Mouse (Mus musculus): ENCODE results near the gene Rnf123. TPM values are rescaled to one million over a fixed set of nuclear protein-coding genes. Genes with fewer than 3 reads are reported as not detected.

Gene Rnf123
- polyA plus RNA-seq, 1 experiment from 2014 or later = 30.9 TPM

DNA sequence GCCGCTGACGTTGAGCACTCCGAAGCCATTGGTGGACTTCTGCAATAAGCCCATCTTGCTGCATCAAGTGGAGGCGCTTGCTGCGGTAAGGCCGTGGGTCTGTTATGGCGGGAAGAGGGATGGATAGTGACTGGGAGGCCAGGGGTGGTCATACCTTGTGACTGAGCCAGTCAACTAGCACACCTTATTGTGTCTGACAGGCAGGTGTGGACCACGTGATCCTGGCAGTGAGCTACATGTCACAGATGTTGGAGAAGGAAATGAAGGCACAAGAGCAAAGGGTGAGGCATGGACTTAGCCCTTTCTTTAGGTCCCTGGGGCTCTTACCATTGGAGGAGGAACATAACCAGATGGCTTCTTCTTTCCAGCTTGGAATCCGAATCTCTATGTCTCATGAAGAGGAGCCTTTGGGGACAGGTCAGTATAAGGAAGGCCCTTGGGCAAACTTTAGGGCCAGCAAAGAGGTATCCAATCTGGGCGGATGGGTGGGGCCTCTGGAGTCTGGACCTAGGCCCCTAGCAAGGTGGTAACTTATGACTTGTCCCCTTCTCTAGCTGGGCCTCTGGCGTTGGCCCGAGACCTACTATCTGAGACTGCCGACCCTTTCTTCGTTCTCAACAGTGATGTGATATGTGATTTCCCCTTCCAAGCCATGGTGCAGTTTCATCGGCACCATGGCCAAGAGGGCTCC lies 33.4 kb downstream of the Rnf123 start:
- Histone ChIP-seq H3K9me3 (ENCODE audit: low read depth, low read length) (no peaks in the 10 kb centered on the region), H3K4me3 (ENCODE audit: low read depth, low read length) (peak overlapping the region; percentile 78), H3K4me2 (peak overlapping the region; percentile 91), H3K9ac (peak overlapping the region; percentile 75), H3K27ac (ENCODE audit: low read depth) (peak overlapping the region; percentile 78), H3K4me1 (ENCODE audit: insufficient read depth) (peaks cover 7% of the 10 kb centered on the region; the same call in 1 of the 2 replicates), H3K36me3 (ENCODE audit: insufficient read depth) (peaks cover 60% of the 10 kb centered on the region), H3K27me3 (ENCODE audit: insufficient read depth, low read length) (no peaks in the 10 kb centered on the region)
- ATAC-seq (ENCODE audit: insufficient read depth) = peak; percentile 2; the same call in 1 of the 2 replicates
- 37% methylated on average over 15 of the region's 15 CpGs for WGBS
- DNase-seq = peak; percentile 31
- no peak for TF ChIP-seq CTCF (IDR thresholded peaks at IDR 0.05; ENCODE audit: low read depth)

DNA sequence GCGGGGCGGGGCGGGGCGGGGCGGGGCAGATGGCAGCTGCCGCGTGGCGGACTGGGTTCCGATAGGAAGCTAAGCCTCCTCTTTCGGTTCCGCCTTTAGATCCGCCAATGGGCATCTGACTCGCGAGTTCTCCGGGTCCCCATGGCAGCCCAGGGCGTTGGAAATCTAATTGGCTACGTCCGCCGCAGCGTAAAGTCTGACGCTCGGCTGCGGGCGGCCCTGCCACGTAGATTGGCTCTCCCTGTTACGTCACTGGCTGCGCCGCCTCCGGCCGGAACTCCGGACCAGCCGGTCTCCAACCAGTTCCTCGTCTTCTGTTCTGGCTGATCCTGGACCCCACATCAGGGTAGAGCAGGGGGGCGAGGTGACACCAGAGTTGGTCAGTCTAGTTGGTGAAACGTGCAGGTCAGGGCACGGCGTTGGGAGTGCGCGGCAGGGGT lies 34.1 kb downstream of the Rnf123 start, which contains the start of gene Gmppb:
Gmppb (plus strand) TSS at position 227 of the 440 bp plus-strand sequence.
- Histone ChIP-seq H3K4me2 (peak within 1 kb of the TSS; percentile 91), H3K4me1 (ENCODE audit: insufficient read depth) (peaks cover 7% of the 10 kb centered on the region; the same call in 1 of the 2 replicates), H3K36me3 (ENCODE audit: insufficient read depth) (peaks cover 56% of the 10 kb centered on the region), H3K27ac (ENCODE audit: low read depth) (peak within 1 kb of the TSS; percentile 78), H3K27me3 (ENCODE audit: insufficient read depth, low read length) (no peaks in the 10 kb centered on the region), H3K4me3 (ENCODE audit: low read depth, low read length) (peak within 1 kb of the TSS; percentile 78), H3K9me3 (ENCODE audit: low read depth, low read length) (no peaks in the 10 kb centered on the region), H3K9ac (peak within 1 kb of the TSS; percentile 75)
- DNase-seq (peak; percentile 99), ATAC-seq (ENCODE audit: insufficient read depth) (peak; percentile 94)
- WGBS = under 1% methylated on average over 34 of the region's 39 CpGs
- no peak for TF ChIP-seq CTCF (IDR thresholded peaks at IDR 0.05; ENCODE audit: low read depth)

DNA sequence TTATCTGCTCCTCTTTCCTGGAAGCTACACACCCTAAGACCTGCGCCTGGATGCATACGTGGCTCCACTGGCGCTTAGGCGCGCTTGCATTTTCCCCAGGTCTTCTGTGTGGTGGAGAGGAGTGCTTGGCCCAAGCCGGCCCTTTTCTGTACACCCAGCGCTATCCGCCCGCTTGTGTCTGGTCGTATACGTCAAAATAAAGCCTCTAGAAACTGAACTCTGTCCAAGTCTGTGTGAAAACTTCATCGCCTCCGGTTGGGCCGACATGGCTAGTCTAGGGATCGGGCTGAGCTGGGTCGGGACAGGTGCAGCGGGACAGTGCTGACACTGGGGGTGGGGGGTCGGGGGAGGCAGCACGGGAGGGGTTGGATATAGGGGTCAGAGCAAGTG lies 34.6 kb downstream of the Rnf123 start:
- H3K36me3 ChIP-seq (ENCODE audit: insufficient read depth) = peaks cover 54% of the 10 kb centered on the region
- H3K4me3 ChIP-seq (ENCODE audit: low read depth, low read length) = peak overlapping the region; percentile 78
- under 1% methylated on average over 19 of the region's 19 CpGs for WGBS
- no peak for TF ChIP-seq CTCF (IDR thresholded peaks at IDR 0.05; ENCODE audit: low read depth)
- peak overlapping the region; percentile 77 for H3K27ac ChIP-seq (ENCODE audit: low read depth)
- H3K27me3 ChIP-seq (ENCODE audit: insufficient read depth, low read length) = no peaks in the 10 kb centered on the region
- ATAC-seq (ENCODE audit: insufficient read depth) (peak; percentile 42), DNase-seq (peak; percentile 59)
- no peaks in the 10 kb centered on the region for H3K9me3 ChIP-seq (ENCODE audit: low read depth, low read length)
- H3K4me2 ChIP-seq = peak overlapping the region; percentile 91
- H3K9ac ChIP-seq = peak overlapping the region; percentile 57
- peaks cover 7% of the 10 kb centered on the region; the same call in 1 of the 2 replicates for H3K4me1 ChIP-seq (ENCODE audit: insufficient read depth)

DNA sequence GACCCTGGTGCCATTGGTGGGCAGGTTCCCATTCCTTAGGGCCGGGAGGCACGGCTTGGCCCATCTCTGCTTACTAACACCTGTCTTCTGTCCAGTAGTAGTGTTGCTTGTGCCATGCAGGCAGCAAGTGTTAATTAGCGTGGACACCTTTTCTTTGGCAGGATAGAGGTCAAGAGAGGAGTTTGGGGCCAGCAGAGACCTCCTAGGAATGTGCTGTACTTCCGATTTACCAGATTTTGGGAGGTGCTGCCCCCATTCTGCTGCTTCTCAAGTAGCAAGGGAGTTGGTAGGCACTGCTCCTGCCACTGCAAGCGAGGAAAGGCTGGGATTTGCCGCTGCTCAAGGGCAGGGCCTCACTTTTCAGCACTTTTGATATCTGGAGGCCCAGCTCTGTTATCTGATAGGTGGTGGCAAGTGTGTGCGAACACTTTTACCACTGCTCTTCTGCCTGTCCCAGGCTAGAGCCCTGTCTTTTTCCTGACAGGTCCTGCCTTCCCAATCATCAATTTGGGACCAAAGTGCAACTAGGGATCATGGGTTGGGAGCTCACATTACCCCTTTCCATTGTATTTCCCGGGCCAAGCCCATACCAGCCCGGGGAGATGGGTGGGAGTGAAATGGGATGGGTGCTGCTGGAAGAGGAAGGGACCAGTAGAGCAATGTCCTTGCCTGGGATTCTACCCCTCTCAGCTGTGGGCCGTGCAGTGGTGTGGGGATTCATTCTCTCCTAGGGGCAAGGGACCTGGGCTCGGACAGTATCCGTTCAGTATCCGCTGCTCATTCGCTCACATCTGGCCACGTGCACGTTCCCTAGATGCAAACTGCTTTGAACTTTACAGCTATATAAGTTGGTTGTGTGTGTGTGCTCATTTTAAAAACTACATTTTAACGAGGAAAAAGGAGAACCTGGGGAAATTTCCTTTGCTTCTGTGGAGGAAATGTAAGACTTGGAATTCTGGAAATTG lies 35.3 kb downstream of the Rnf123 start:
- no peak for TF ChIP-seq CTCF (IDR thresholded peaks at IDR 0.05; ENCODE audit: low read depth)

DNA sequence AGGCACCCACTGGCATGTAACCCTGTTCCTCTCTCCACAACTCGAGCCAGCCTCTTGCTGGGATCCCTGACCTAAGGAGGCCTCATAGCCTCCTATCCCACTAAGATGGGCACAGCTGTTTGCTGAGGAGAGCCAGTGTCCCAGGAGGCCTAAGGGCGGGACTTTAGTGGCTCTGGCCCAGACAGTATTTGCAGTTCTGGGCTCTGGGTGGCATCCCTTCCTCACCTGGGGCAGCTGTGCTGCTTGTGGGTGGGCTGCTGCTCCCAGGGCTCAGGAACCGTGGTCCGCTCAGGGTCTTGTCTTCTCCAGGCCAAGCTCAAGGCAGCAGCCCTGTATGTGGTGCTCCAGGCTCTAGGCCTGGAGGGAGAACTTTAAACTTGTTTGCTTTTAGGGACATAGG lies 36.6 kb downstream of the Rnf123 start:
- Histone ChIP-seq H3K36me3 (ENCODE audit: insufficient read depth) (peaks cover 60% of the 10 kb centered on the region), H3K27me3 (ENCODE audit: insufficient read depth, low read length) (no peaks in the 10 kb centered on the region), H3K4me2 (no peak overlapping the region), H3K27ac (ENCODE audit: low read depth) (no peak overlapping the region), H3K9ac (no peak overlapping the region), H3K4me3 (ENCODE audit: low read depth, low read length) (no peak overlapping the region), H3K4me1 (ENCODE audit: insufficient read depth) (0 out of 2 replicates have a peak, but pooled peaks cover 3% of the 10 kb centered on the region), H3K9me3 (ENCODE audit: low read depth, low read length) (no peaks in the 10 kb centered on the region)
- ATAC-seq (ENCODE audit: insufficient read depth) = no peak
- WGBS = 85% methylated on average over 4 of the region's 4 CpGs
- no peak for TF ChIP-seq CTCF (IDR thresholded peaks at IDR 0.05; ENCODE audit: low read depth)
- DNase-seq = no peak

More for the DNA sequence above, 35.3 kb downstream of the Rnf123 start:
- Histone ChIP-seq H3K4me2 (peak overlapping the region; percentile 91), H3K9me3 (ENCODE audit: low read depth, low read length) (no peaks in the 10 kb centered on the region), H3K27me3 (ENCODE audit: insufficient read depth, low read length) (no peaks in the 10 kb centered on the region), H3K36me3 (ENCODE audit: insufficient read depth) (peaks cover 59% of the 10 kb centered on the region), H3K27ac (ENCODE audit: low read depth) (peak overlapping the region; percentile 77), H3K4me1 (ENCODE audit: insufficient read depth) (0 out of 2 replicates have a peak, but pooled peaks cover 3% of the 10 kb centered on the region), H3K4me3 (ENCODE audit: low read depth, low read length) (peak overlapping the region; percentile 78), H3K9ac (peak overlapping the region; percentile 57)
- ATAC-seq (ENCODE audit: insufficient read depth) = no peak
- DNase-seq = no peak
- WGBS = 43% methylated on average over 17 of the region's 17 CpGs

DNA sequence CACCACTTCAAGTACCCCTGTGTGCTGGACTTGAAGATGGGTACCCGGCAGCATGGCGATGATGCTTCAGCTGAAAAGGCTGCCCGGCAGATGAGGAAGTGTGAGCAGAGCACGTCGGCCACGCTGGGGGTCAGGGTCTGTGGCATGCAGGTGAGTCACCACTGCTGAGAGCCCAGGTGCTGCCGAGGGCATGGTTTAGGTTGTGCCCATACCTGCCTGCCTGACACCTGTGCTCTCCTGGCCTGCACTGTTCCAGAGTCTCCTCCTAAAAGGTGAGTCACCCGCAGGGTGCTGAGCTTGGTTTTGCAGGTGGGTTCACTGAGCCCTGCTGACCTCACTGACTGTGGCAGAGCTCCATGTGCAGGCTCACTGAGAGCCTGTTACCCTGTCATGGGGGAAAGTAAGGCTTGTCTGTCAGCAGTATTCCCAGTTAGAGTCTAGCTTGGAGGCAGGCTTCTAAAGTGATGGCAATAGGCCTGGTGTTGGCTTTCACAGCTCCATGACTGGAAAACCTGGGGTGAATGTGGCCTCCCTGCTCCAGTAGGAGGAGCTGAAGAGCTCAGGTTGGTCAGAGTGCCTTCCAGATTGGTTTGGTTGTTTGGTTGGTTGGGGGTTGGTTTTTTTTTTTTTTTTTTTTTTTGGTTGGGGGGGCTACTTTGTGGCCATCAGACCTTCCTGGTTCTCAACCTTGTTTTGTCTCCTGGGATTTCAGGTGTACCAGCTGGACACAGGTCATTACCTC lies 38.2 kb downstream of the Rnf123 start:
- Histone ChIP-seq H3K4me1 (ENCODE audit: insufficient read depth) (0 out of 2 replicates have a peak, but pooled peaks cover 3% of the 10 kb centered on the region), H3K27ac (ENCODE audit: low read depth) (no peak overlapping the region), H3K27me3 (ENCODE audit: insufficient read depth, low read length) (no peaks in the 10 kb centered on the region), H3K4me2 (no peak overlapping the region), H3K9ac (no peak overlapping the region), H3K9me3 (ENCODE audit: low read depth, low read length) (no peaks in the 10 kb centered on the region), H3K4me3 (ENCODE audit: low read depth, low read length) (no peak overlapping the region), H3K36me3 (ENCODE audit: insufficient read depth) (peaks cover 60% of the 10 kb centered on the region)
- ATAC-seq (ENCODE audit: insufficient read depth) (no peak), DNase-seq (no peak)
- WGBS = 92% methylated on average over 8 of the region's 8 CpGs
- peak; percentile 9; the same call in 1 of the 2 replicates for TF ChIP-seq CTCF (IDR thresholded peaks at IDR 0.05; ENCODE audit: low read depth)

All from lung, embryonic 14.5 days (tissue).